Mouse (Mus musculus): ENCODE results near the gene Evpl. TPM values are rescaled to one million over a fixed set of nuclear protein-coding genes. Genes with fewer than 3 reads are reported as not detected.

Gene Evpl
- total and polyA plus RNA-seq, 3 experiments, result 0.01 to 0.05 TPM; not detected in 1

GRCm38 (mm10) chr11:116178411-116179121 is 59.3 kb downstream of the Evpl start:
- Histone ChIP-seq H3K36me3 (replicated peaks) (peaks cover 93% of the 10 kb centered on the region), H3K27me3 (ENCODE audit: insufficient read depth, low read length) (no peaks in the 10 kb centered on the region), H3K4me1 (ENCODE audit: insufficient read depth, low read depth, low read length) (peaks cover 4% of the 10 kb centered on the region; the same call in 1 of the 2 replicates), H3K4me3 (ENCODE audit: low read depth, low read length) (no peak overlapping the region), H3K9me3 (replicated peaks) (no peaks in the 10 kb centered on the region)
- DNase-seq (ENCODE audit: low spot score), result no peak
- no peak for TF ChIP-seq CTCF (IDR thresholded peaks at IDR 0.05; ENCODE audit: low read depth, low read length)
- no peak for TF ChIP-seq TAL1 (conservative IDR thresholded peaks at IDR 0.05; ENCODE audit: low read depth, low read length)
- TF ChIP-seq POLR2AphosphoS5 (IDR thresholded peaks at IDR 0.05; ENCODE audit: insufficient replicate concordance, low read depth, low read length), result no peak
- TF ChIP-seq GATA2 (IDR thresholded peaks at IDR 0.05; ENCODE audit: borderline replicate concordance, low read depth, low read length), result no peak
- ATAC-seq (ENCODE audit: extremely low read depth, insufficient number of reproducible peaks, low FRiP score, poor library complexity, severe bottlenecking), result no peak

- no peaks in the 10 kb centered on the region for H3K27me3 ChIP-seq (ENCODE audit: insufficient read depth, low read length)
- no peak overlapping the region for H3K4me3 ChIP-seq (ENCODE audit: low read depth, low read length)
- peaks cover 93% of the 10 kb centered on the region for H3K36me3 ChIP-seq (replicated peaks)
- peaks cover 4% of the 10 kb centered on the region; the same call in 1 of the 2 replicates for H3K4me1 ChIP-seq (ENCODE audit: insufficient read depth, low read depth, low read length)
- H3K9me3 ChIP-seq (replicated peaks), result no peaks in the 10 kb centered on the region
- no peak for DNase-seq (ENCODE audit: low spot score)
- ATAC-seq (ENCODE audit: extremely low read depth, insufficient number of reproducible peaks, low FRiP score, poor library complexity, severe bottlenecking), result no peak
- no peak for TF ChIP-seq CTCF (IDR thresholded peaks at IDR 0.05; ENCODE audit: low read depth, low read length)
- no peak for TF ChIP-seq POLR2AphosphoS5 (IDR thresholded peaks at IDR 0.05; ENCODE audit: insufficient replicate concordance, low read depth, low read length)
- TF ChIP-seq GATA1 (IDR thresholded peaks at IDR 0.05; ENCODE audit: borderline replicate concordance, low read length), result no peak
- no peak for TF ChIP-seq GATA2 (IDR thresholded peaks at IDR 0.05; ENCODE audit: borderline replicate concordance, low read depth, low read length)
- TF ChIP-seq TAL1 (conservative IDR thresholded peaks at IDR 0.05; ENCODE audit: low read depth, low read length), result no peak
Measured at GRCm38 (mm10) chr11:116176010-116176409, 61.9 kb downstream of the Evpl start.

- Histone ChIP-seq H3K36me3 (replicated peaks) (peaks cover 83% of the 10 kb centered on the region), H3K4me1 (ENCODE audit: insufficient read depth, low read depth, low read length) (peaks cover 4% of the 10 kb centered on the region; the same call in 1 of the 2 replicates), H3K4me3 (ENCODE audit: low read depth, low read length) (no peak overlapping the region), H3K9me3 (replicated peaks) (no peaks in the 10 kb centered on the region), H3K27me3 (ENCODE audit: insufficient read depth, low read length) (no peaks in the 10 kb centered on the region)
- ATAC-seq (ENCODE audit: extremely low read depth, insufficient number of reproducible peaks, low FRiP score, poor library complexity, severe bottlenecking) (no peak), DNase-seq (ENCODE audit: low spot score) (no peak)
- no peak for TF ChIP-seq GATA1 (IDR thresholded peaks at IDR 0.05; ENCODE audit: borderline replicate concordance, low read length)
- TF ChIP-seq CTCF (IDR thresholded peaks at IDR 0.05; ENCODE audit: low read depth, low read length), result no peak
Measured at GRCm38 (mm10) chr11:116174775-116175448, 63.0 kb downstream of the Evpl start.

GRCm38 (mm10) chr11:116171959-116172358 is 65.9 kb downstream of the Evpl start:
- H3K36me3 ChIP-seq (replicated peaks), result peaks cover 56% of the 10 kb centered on the region
- DNase-seq (ENCODE audit: low spot score) (no peak), ATAC-seq (ENCODE audit: extremely low read depth, insufficient number of reproducible peaks, low FRiP score, poor library complexity, severe bottlenecking) (no peak)
- peaks cover 25% of the 10 kb centered on the region for H3K4me1 ChIP-seq (ENCODE audit: insufficient read depth, low read depth, low read length)
- TF ChIP-seq TAL1 (conservative IDR thresholded peaks at IDR 0.05; ENCODE audit: low read depth, low read length) (no peak), GATA1 (IDR thresholded peaks at IDR 0.05; ENCODE audit: borderline replicate concordance, low read length) (no peak), POLR2AphosphoS5 (IDR thresholded peaks at IDR 0.05; ENCODE audit: insufficient replicate concordance, low read depth, low read length) (no peak), GATA2 (IDR thresholded peaks at IDR 0.05; ENCODE audit: borderline replicate concordance, low read depth, low read length) (no peak), CTCF (IDR thresholded peaks at IDR 0.05; ENCODE audit: low read depth, low read length) (no peak)
- H3K9me3 ChIP-seq (replicated peaks), result no peaks in the 10 kb centered on the region
- H3K27me3 ChIP-seq (ENCODE audit: insufficient read depth, low read length), result no peaks in the 10 kb centered on the region
- H3K4me3 ChIP-seq (ENCODE audit: low read depth, low read length), result no peak overlapping the region

Other genes starting within 250 kb of the Evpl start
- gene Galk1, start 225.4 kb downstream of the Evpl start, total RNA-seq (2014; fragmentation: Nextera tagmentation), result 15.4 and 22.0 TPM in 2 replicates
- 54.5 and 69.9 TPM in 2 replicates for gene Galk1, start 225.4 kb downstream of the Evpl start, total RNA-seq (2017)
- gene Galk1, start 225.4 kb downstream of the Evpl start, polyA plus RNA-seq (2012), result 148 and 177 TPM in 2 replicates
- 692 and 699 TPM in 2 replicates for gene H3f3b, start 210.1 kb downstream of the Evpl start, total RNA-seq (2014; fragmentation: Nextera tagmentation)
- gene H3f3b, start 210.1 kb downstream of the Evpl start, total RNA-seq (2017), result 721 and 745 TPM in 2 replicates
- 230 and 336 TPM in 2 replicates for gene H3f3b, start 210.1 kb downstream of the Evpl start, polyA plus RNA-seq (2012)
- gene Unk, start 207.8 kb downstream of the Evpl start, total RNA-seq (2014; fragmentation: Nextera tagmentation), result 50.1 and 58.1 TPM in 2 replicates
- gene Unk, start 207.8 kb downstream of the Evpl start, total RNA-seq (2017), result 17.2 and 19.8 TPM in 2 replicates
- gene Unk, start 207.8 kb downstream of the Evpl start, polyA plus RNA-seq (2012), result 65.2 and 80.7 TPM in 2 replicates
- gene Unc13d, start 160.1 kb downstream of the Evpl start, total RNA-seq (2014; fragmentation: Nextera tagmentation), result 26.1 and 31.4 TPM in 2 replicates
- 63.5 and 81.7 TPM in 2 replicates for gene Unc13d, start 160.1 kb downstream of the Evpl start, total RNA-seq (2017)
- 126 and 144 TPM in 2 replicates for gene Unc13d, start 160.1 kb downstream of the Evpl start, polyA plus RNA-seq (2012)
- 160 and 169 TPM in 2 replicates for gene Wbp2, start 151.1 kb downstream of the Evpl start, total RNA-seq (2014; fragmentation: Nextera tagmentation)
- gene Wbp2, start 151.1 kb downstream of the Evpl start, total RNA-seq (2017), result 55.9 and 61.6 TPM in 2 replicates
- 499 and 545 TPM in 2 replicates for gene Wbp2, start 151.1 kb downstream of the Evpl start, polyA plus RNA-seq (2012)
- not detected in 2 replicates for gene Trim47, start 110.9 kb downstream of the Evpl start, total RNA-seq (2014; fragmentation: Nextera tagmentation)
- 0.12 and 0.27 TPM in 2 replicates for gene Trim47, start 110.9 kb downstream of the Evpl start, total RNA-seq (2017)
- gene Trim47, start 110.9 kb downstream of the Evpl start, polyA plus RNA-seq (2012), result 0.08 TPM in 1 of 2 replicates, not detected in the other
- gene Trim65, start 106.9 kb downstream of the Evpl start, total RNA-seq (2014; fragmentation: Nextera tagmentation), result not detected in 2 replicates
- 0.05 and 0.12 TPM in 2 replicates for gene Trim65, start 106.9 kb downstream of the Evpl start, total RNA-seq (2017)
- gene Trim65, start 106.9 kb downstream of the Evpl start, polyA plus RNA-seq (2012), result not detected in 2 replicates
- gene Mrpl38, start 99.2 kb downstream of the Evpl start, total RNA-seq (2014; fragmentation: Nextera tagmentation), result 99.3 and 125 TPM in 2 replicates
- gene Mrpl38, start 99.2 kb downstream of the Evpl start, total RNA-seq (2017), result 38.3 and 45.7 TPM in 2 replicates
- gene Mrpl38, start 99.2 kb downstream of the Evpl start, polyA plus RNA-seq (2012), result 144 and 150 TPM in 2 replicates
- gene Fbf1, start 69.9 kb downstream of the Evpl start, total RNA-seq (2014; fragmentation: Nextera tagmentation), result 42.2 and 50.9 TPM in 2 replicates
- gene Fbf1, start 69.9 kb downstream of the Evpl start, total RNA-seq (2017), result 25.0 and 35.9 TPM in 2 replicates
- 23.6 and 26.4 TPM in 2 replicates for gene Fbf1, start 69.9 kb downstream of the Evpl start, polyA plus RNA-seq (2012)
- gene Ten1, start 39.2 kb downstream of the Evpl start, total RNA-seq (2014; fragmentation: Nextera tagmentation), result 17.8 and 23.1 TPM in 2 replicates
- gene Ten1, start 39.2 kb downstream of the Evpl start, total RNA-seq (2017), result 47.6 and 47.8 TPM in 2 replicates
- 95.8 and 99.2 TPM in 2 replicates for gene Ten1, start 39.2 kb downstream of the Evpl start, polyA plus RNA-seq (2012)
- 34.0 and 35.6 TPM in 2 replicates for gene Acox1, start 39.0 kb downstream of the Evpl start, total RNA-seq (2014; fragmentation: Nextera tagmentation)
- 51.2 and 55.8 TPM in 2 replicates for gene Acox1, start 39.0 kb downstream of the Evpl start, total RNA-seq (2017)
- 2.5 and 2.8 TPM in 2 replicates for gene Acox1, start 39.0 kb downstream of the Evpl start, polyA plus RNA-seq (2012)
- gene Srp68, start 36.1 kb upstream of the Evpl start, total RNA-seq (2014; fragmentation: Nextera tagmentation), result 78.0 and 79.1 TPM in 2 replicates
- gene Srp68, start 36.1 kb upstream of the Evpl start, total RNA-seq (2017), result 25.2 and 35.1 TPM in 2 replicates
- gene Srp68, start 36.1 kb upstream of the Evpl start, polyA plus RNA-seq (2012), result 49.3 and 52.1 TPM in 2 replicates
- gene Galr2, start 42.9 kb upstream of the Evpl start, total RNA-seq (2014; fragmentation: Nextera tagmentation), result not detected in 2 replicates
- gene Galr2, start 42.9 kb upstream of the Evpl start, total RNA-seq (2017), result 0.23 and 0.38 TPM in 2 replicates
- not detected in 2 replicates for gene Galr2, start 42.9 kb upstream of the Evpl start, polyA plus RNA-seq (2012)
- 30.9 and 39.5 TPM in 2 replicates for gene Exoc7, start 69.2 kb upstream of the Evpl start, total RNA-seq (2014; fragmentation: Nextera tagmentation)
- gene Exoc7, start 69.2 kb upstream of the Evpl start, total RNA-seq (2017), result 18.6 and 32.1 TPM in 2 replicates
- gene Exoc7, start 69.2 kb upstream of the Evpl start, polyA plus RNA-seq (2012), result 13.1 and 13.6 TPM in 2 replicates
- gene Foxj1, start 97.3 kb upstream of the Evpl start, total RNA-seq (2014; fragmentation: Nextera tagmentation), result not detected in 2 replicates
- gene Foxj1, start 97.3 kb upstream of the Evpl start, total RNA-seq (2017), result 0.11 and 0.29 TPM in 2 replicates
- gene Foxj1, start 97.3 kb upstream of the Evpl start, polyA plus RNA-seq (2012), result 0.05 and 0.11 TPM in 2 replicates
- 19.4 and 23.7 TPM in 2 replicates for gene Rnf157, start 175.0 kb upstream of the Evpl start, total RNA-seq (2014; fragmentation: Nextera tagmentation)
- 10.0 and 10.6 TPM in 2 replicates for gene Rnf157, start 175.0 kb upstream of the Evpl start, total RNA-seq (2017)
- 6.1 and 7.1 TPM in 2 replicates for gene Rnf157, start 175.0 kb upstream of the Evpl start, polyA plus RNA-seq (2012)
- gene Ubald2, start 196.0 kb upstream of the Evpl start, total RNA-seq (2014; fragmentation: Nextera tagmentation), result 184 and 210 TPM in 2 replicates
- 114 and 161 TPM in 2 replicates for gene Ubald2, start 196.0 kb upstream of the Evpl start, total RNA-seq (2017)
- gene Ubald2, start 196.0 kb upstream of the Evpl start, polyA plus RNA-seq (2012), result 710 and 1,104 TPM in 2 replicates
- gene Qrich2, start 228.2 kb upstream of the Evpl start, total RNA-seq (2014; fragmentation: Nextera tagmentation), result not detected in 2 replicates
- gene Qrich2, start 228.2 kb upstream of the Evpl start, total RNA-seq (2017), result 0.05 and 0.06 TPM in 2 replicates
- gene Qrich2, start 228.2 kb upstream of the Evpl start, polyA plus RNA-seq (2012), result 0.07 and 0.16 TPM in 2 replicates